Mouse (Mus musculus) granulocyte monocyte progenitor cell, adult 5-6 weeks (primary cell): ENCODE results near the gene Hspe1. TPM values are rescaled to one million over a fixed set of nuclear protein-coding genes. Genes with fewer than 3 reads are reported as not detected.
"Not testable (repeated sequence)": the region's sequence is repeated elsewhere in the genome, so short reads cannot be mapped to it uniquely, and the experiment has no call there.

Experiments used
- ATAC-seq: replicated peaks from 2 replicates; pipeline ENCODE4 v1.8.0; 2016; ENCODE audit warnings: mild to moderate bottlenecking, moderate TSS enrichment, inconsistent platforms; ENCODE audit not compliant: poor library complexity, severe bottlenecking
- total RNA-seq, 2 experiments: library from RNA; stranded (forward) in 1 of 2; stranded (reverse) in 1 of 2; fragments of 200-712, 200-1000 nt in 1 of 2; fragments of >200 nt in 1 of 2; fragmentation: Nextera tagmentation in 1 of 2; gene quantifications; 2 replicates each; pipeline ENCODE4 v1.2.3; 2014 to 2017

Hspe1 gene
- total RNA-seq (2014; fragmentation: Nextera tagmentation) (468 and 486 TPM in 2 replicates), total RNA-seq (2017) (471 and 514 TPM in 2 replicates)

GRCm38 (mm10) chr1:55087932-55088610, at the start of gene Hspe1, which contains the start of gene Hspd1:
TSS of gene Hspe1 (plus strand) at chr1:55088132.
TSS of gene Hspd1 (minus strand) at chr1:55088243.
- ATAC-seq, result peak; percentile 86

- ATAC-seq, result no peak
These were observed 48.0 kb upstream of the Hspe1 start for GRCm38 (mm10) chr1:55039944-55040343.

GRCm38 (mm10) chr1:55041691-55042090, 46.2 kb upstream of the Hspe1 start:
- no peak for ATAC-seq

- ATAC-seq, result no peak
These were observed 45.7 kb upstream of the Hspe1 start for GRCm38 (mm10) chr1:55042246-55042645.

- ATAC-seq, result no peak
These were observed 44.8 kb upstream of the Hspe1 start for GRCm38 (mm10) chr1:55043164-55043563.

- ATAC-seq, result no peak
These were observed 38.9 kb upstream of the Hspe1 start for GRCm38 (mm10) chr1:55048841-55049587.

- ATAC-seq, result no peak
These were observed 36.3 kb upstream of the Hspe1 start for GRCm38 (mm10) chr1:55051671-55052070.

- ATAC-seq, result peak; percentile 91
These were observed 35.5 kb upstream of the Hspe1 start, which contains the start of gene Coq10b for GRCm38 (mm10) chr1:55052355-55052953. TSS of gene Coq10b (plus strand) at chr1:55052770.

- peak; percentile 19; the same call in 1 of the 2 replicates for ATAC-seq
These were observed 34.9 kb upstream of the Hspe1 start for GRCm38 (mm10) chr1:55053005-55053404.

- no peak for ATAC-seq
These were observed 34.3 kb upstream of the Hspe1 start for GRCm38 (mm10) chr1:55053596-55053995.

- ATAC-seq, result peak; percentile 26
These were observed 32.4 kb upstream of the Hspe1 start for GRCm38 (mm10) chr1:55055322-55056115.

GRCm38 (mm10) chr1:55058383-55058782, 29.5 kb upstream of the Hspe1 start:
- ATAC-seq, result peak; percentile 36

- ATAC-seq, result no peak
These were observed 26.8 kb upstream of the Hspe1 start for GRCm38 (mm10) chr1:55061099-55061498.

GRCm38 (mm10) chr1:55061772-55062171, 26.2 kb upstream of the Hspe1 start:
- ATAC-seq, result no peak

GRCm38 (mm10) chr1:55072328-55072727, 15.6 kb upstream of the Hspe1 start:
- ATAC-seq, result not testable (repeated sequence)

- no peak for ATAC-seq
These were observed 13.2 kb upstream of the Hspe1 start for GRCm38 (mm10) chr1:55074757-55075156.

GRCm38 (mm10) chr1:55075652-55076394, 12.1 kb upstream of the Hspe1 start:
- no peak for ATAC-seq

GRCm38 (mm10) chr1:55076395-55076743, 11.6 kb upstream of the Hspe1 start:
- ATAC-seq, result no peak

- no peak for ATAC-seq
These were observed 10.9 kb upstream of the Hspe1 start for GRCm38 (mm10) chr1:55076849-55077516.
